Mouse (Mus musculus) ES-CJ7 (cell line): ENCODE measurements at regions not wholly inside any gene's neighbourhood (a gene's known extent, or its start where the extent isn't known, plus 50 kb on each side); places are given as distances from the start of the nearest gene placed in this dataset.

Experiments used
- DNase-seq: peaks from one replicate; pipeline ENCODE4 v3.0.0; 2011; ENCODE audit warnings: low read depth, low spot score

DNA sequence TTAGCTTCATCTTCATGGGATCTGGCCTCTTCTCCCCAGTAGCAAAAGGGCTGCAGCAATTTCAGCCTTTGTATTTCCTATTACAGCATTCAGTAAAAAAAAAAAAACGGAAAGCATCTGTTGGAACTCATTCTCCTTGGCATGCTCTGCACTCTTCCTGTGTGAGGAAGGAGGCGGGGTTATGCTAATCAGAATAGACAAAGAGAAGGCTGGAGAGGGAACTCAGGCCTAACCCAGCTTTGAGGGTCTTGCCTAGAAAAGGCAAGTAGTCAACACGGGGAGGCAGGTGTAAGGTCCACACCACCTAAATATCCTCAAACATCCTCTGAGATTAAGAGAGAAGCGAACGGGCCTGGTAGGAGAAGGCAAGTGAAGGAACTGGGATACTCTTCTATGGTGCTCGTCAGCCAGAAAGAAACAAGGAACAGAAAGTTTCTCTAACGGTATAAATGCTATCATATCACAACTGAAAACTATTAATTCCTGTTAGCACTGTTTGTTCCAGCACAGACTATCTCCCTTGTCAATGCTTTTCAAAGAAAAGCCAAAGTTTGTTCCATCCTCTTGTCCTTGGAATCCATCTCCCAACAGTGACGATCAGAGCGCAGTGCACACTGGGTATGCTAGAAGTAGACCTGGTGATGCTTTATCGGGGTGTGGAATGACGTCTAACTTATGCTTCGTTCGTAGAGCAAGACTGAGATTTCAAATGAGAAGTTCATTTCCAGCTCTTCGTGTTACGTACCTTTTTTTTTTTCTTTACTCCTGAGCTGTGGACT, 98.9 kb downstream of the Kctd12 start:
- peak; percentile 4 for DNase-seq

DNA sequence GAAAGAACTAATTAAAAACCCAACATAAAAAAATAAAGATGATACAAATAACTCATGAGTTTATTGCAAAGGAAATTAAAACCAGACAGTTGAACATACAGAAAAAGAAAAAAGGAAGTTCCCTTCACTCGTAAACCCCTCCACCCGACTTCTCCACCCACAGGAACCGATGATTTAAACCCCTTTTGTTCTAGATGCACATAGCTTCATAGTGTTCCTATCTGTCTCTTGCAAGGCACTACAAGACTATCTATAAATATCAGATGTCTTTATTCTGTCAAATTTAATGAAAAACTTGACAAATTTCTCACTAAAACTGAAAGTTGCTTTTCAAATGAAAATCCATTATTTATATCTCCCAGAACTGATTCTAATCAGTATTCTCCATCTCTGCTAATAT, 100.2 kb downstream of the Kctd12 start:
- no peak for DNase-seq

GRCm38 (mm10) chr14:102880658-102881083, 101.8 kb downstream of the Kctd12 start:
- no peak for DNase-seq

- DNase-seq = no peak
Measured at GRCm38 (mm10) chr14:102878572-102878971, 103.9 kb downstream of the Kctd12 start.

DNA sequence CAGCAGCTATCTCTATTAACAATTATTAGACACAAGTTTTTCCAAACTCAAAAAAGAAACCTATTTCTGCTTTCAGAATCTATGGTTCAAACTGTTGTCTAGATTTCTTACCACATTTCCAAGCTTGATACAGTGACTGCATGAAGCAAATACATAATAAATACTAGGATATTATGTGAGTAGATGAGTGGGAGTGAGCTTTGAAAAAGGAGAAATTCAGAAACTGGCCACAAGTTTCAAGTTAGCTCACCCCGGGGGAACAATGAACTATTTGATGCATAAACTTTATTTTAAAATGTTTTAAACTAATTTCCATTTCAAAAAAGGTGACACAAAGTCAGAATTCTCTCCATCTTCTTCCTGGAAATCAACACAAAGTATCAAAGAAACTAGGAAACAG, 114.3 kb downstream of the Kctd12 start:
- no peak for DNase-seq

- no peak for DNase-seq
Measured at GRCm38 (mm10) chr14:102867697-102868096, 114.7 kb downstream of the Kctd12 start.

GRCm38 (mm10) chr14:102866511-102866910, 115.9 kb downstream of the Kctd12 start:
- DNase-seq = no peak

GRCm38 (mm10) chr14:102861694-102862093, 120.7 kb downstream of the Kctd12 start:
- DNase-seq = no peak

DNA sequence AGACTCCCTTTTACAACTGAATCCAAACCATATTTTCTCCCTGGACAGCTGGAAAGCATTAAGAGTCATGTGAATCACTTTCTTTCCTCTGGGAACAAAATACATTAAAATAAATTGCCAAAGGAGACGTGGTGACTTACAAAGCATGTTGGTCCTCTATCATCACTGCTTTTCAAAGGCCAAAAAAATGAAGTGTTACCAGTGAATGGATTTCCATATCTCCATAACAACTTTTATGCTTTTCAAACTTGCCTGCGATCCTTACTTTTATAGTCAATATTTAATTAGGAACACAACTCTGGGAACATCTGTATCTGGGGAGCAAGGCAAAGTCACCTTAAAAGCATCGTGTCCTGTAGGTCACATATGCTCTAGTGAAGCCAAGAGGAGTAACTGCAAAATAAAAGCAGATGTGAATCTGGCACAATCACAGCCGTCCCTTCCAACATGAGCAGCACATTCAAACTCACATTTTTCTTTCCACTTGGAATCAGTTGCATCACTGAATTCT, 123.0 kb downstream of the Kctd12 start:
- DNase-seq = no peak

DNA sequence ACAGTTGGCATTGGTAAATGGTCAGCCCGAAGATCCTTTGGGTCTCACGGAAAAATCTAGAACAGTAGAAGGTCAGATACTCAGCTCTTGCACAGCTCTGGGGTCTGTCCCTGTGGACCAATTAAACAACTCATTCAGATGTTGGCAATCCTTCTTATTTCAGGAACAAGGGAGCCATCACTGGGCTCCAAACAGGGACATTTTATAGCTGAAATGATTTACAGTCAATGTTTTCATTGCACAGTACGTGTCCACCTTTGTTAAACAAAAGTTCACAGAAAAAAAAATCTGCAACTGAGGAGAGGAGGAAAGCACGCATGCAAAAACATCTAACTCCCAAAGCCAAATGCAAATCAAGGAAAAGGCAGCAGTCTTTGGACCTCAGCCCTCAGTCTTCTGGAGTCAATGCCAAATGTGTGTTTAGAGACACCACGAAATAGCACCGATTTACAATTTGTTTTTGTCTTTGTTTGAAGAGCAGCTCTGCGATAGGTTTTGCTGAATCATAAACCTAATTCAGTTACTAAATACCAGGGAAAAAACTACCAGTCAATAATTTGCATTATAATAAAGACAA, 127.1 kb downstream of the Kctd12 start:
- DNase-seq = no peak

GRCm38 (mm10) chr14:102843700-102844099, 138.7 kb downstream of the Kctd12 start:
- DNase-seq = no peak

- no peak for DNase-seq
Measured at GRCm38 (mm10) chr14:102837602-102838001, 144.8 kb downstream of the Kctd12 start.

DNA sequence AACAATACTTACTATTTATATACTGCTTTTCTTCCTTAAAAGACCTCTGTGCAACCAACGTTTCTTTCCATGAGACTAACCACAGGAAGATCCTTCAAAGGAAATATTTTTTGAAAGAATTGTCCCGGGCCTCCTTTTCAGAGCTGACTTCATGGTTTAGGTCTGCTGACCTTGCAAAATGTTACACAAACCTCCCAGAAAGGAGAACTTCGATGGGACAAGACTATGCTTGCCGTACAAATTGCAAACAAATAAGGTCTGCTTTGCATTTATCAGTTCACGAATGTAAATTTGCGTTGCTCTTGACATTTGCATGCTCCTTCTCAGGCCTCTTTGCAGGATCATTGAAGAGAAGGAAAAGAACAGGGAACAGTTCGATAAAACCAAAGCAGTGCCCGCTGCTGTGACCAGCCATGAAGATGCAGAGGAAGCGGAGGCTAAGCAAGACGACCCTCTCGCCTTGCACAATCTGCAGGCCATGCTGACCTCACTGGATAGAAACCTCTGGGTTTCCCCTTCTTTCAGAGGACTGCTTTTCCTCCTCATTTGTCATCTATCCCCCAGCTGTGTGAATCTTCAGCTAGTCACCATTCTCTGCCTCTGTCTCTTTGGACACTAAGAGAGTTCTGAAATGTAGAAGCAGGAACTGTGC, 147.2 kb downstream of the Kctd12 start:
- DNase-seq = no peak

DNA sequence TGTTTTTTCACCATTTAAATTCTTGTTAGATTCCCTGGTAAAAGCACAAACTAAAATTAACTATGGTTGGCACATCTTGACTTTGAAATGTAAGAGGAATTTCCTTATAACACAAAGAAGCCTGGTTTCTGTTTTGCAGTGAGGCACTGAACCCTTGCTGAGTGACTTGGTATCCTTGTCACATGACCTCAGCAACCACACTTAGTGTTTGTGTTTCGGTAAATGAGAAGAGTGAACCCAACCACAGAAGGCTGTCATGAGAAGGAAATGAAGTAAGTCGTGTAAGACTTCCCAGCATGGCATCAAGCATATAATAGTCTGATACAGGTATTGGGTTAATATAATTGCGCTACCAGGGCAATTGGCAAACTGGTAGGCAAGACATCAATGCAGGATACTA, 154.0 kb downstream of the Kctd12 start:
- no peak for DNase-seq

- DNase-seq = no peak
Measured at GRCm38 (mm10) chr14:102827756-102828384, 154.6 kb downstream of the Kctd12 start.

DNA sequence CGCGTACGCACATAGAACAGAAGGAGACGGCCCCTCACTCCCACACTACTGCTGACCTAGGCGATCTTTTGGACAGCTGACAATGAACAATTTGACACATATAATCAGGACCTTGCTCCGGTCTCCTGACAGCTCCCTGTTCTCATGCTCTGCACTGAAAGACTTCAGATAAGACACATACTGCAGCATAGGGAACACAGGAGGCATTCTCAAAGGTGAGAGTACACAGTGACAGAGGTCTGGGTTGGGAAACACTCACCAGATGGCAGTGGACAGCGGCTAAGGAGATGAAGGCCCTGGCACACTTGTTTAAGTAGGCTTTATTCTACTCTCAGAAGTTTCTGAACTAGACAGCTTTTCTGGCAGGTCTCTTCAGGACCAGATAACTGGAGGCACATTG, 156.9 kb downstream of the Kctd12 start:
- no peak for DNase-seq

- no peak for DNase-seq
Measured at GRCm38 (mm10) chr14:102820663-102821062, 161.8 kb downstream of the Kctd12 start.

- DNase-seq = no peak
Measured at GRCm38 (mm10) chr14:102811678-102812081, 170.8 kb downstream of the Kctd12 start.

- no peak for DNase-seq
Measured at GRCm38 (mm10) chr14:102811022-102811421, 171.4 kb downstream of the Kctd12 start.

GRCm38 (mm10) chr14:102810121-102810921, 172.1 kb downstream of the Kctd12 start:
- DNase-seq = peak; percentile 12
